Mouse (Mus musculus) layer of hippocampus, postnatal 36 days (tissue): ENCODE results near the gene Prmt6. TPM values are rescaled to one million over a fixed set of nuclear protein-coding genes. Genes with fewer than 3 reads are reported as not detected.

Source experiments
- DNase-seq, 2 experiments: peaks; one replicate each; pipeline ENCODE4 v3.0.0; 2022
- total RNA-seq, 2 experiments: library from RNA; stranded (reverse); gene quantifications; 2 replicates each; pipeline ENCODE4 v1.2.3; 2021

Prmt6 gene
- total RNA-seq = 10 to 100 TPM; 14.8 to 16.7 TPM

DNA sequence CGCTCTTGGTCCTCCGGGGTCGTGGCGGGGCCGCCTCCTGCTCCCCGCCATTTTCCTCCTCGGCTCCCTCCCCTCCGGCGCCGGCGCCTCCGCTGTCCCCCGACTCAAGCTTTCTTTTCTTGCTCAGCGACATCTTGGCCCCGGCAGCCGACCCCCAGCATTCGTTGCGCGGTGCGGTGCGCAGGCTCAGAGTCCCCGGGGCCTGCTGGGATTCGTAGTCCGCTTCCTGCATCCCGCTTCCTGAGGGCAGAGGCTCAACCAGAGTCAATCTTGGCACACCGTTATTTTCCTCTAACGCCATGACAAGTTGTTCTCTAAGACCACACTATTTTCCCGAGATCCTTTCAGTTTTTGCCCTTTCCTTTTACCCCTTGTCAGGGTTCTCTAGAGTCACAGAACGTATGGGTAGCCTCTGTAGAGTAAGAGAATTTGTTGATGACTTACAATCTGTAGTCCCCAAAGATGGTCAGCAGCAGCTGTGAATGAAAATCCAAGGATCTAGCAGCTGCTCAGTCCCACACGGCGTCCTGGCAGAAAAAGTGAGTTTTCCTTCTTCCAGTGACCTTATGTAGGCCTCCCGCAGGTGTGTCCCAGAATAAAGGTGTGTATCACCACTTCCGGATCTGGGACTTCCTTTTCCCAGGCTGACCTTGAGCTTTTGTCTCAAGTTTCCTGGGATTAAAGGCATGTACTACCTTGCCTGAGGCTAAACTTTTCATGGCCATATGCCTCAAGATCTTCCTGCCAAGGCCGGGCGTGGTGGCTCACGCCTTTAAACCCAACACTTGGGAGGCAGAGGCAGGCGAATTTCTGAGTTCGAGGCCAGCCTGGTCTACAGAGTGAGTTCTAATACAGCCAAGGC lies at the start of gene Prmt6:
Gene Prmt6 (minus strand): TSS at position 160 of the 862 bp plus-strand sequence.
- peak; percentile 90 to 92 for DNase-seq

DNA sequence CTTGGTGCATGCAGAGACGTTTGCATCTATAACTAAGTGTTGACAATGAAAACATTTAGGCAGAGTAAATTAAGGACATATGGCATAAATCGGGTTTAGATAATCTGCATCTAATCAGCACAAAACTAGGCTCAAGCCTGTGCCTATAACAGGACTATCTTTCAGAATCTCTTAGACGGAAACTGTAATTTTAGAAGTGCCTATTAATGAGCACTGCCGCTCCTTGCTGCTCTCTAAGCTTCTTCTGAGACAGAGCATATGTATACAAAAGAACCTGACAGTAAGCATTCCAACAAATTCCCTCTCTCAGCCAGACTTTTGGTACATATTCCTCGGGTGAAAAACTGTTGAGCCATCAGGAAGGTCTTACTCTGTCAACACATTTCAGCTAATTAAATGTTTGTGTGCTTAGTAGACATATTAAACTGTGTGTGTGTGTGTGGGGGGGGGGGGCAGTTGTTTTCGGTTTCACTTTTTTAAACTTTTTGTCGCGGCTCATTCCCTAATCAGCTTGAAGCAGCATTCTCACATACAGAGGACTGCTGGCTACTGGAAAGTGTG lies 39.8 kb upstream of the Prmt6 start:
- DNase-seq = no peak

DNA sequence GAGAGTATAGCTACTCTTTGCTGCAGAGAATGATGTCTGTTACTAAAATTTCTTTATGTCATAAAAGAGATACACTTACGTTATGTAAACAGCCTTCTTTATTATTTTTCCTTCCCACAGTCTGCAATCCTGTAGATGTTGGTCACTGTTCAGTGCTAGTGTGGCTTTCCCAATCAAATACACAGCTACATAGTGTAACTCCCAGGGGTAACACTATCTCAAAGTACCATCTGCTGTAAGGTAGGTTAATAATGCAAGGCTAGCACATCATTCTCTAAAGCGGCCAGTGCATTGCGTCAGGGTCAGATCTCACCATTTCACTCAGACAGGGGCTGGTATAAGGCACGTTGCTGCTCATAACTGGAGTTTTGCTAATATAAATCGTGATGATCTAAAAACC lies 31.9 kb upstream of the Prmt6 start:
- DNase-seq = no peak

DNA sequence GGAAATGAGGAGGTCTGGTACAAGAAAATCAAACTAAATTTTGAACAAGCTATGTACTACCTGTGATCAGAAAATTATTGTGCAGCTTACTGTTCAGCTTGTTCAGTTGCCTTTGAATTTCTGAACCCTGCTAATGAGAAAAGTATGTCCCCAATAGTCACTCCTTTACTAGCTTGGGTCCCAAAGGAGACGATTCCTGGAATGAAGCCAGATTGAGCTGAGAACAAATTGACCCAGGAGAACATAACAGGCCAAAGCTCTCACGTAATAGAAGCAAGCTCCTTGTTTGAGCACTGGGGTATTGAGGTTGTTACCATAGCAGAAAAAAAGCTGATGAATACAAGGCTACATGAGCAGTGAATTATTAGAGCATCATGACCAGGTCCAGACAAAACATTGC lies 17.0 kb upstream of the Prmt6 start:
- DNase-seq = no peak

DNA sequence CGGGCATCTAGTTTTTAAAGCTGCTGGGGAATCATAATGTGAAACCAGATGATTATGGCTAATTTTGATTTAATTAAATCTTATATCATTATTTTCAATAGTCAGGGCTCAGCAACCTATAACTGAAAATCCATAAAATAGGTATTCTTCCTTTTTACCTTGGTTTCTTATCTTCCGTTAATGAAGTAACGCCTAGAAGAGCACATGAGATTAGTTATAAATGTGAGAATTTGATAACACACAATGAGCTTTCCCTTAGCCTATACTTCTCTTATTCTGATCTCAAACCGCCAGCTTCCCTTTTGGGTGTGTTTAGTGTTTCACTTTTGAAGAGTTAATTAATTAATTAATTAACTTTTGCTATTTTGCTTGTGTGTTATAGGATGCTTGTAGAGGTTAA lies 2.3 kb upstream of the Prmt6 start:
- no peak for DNase-seq

DNA sequence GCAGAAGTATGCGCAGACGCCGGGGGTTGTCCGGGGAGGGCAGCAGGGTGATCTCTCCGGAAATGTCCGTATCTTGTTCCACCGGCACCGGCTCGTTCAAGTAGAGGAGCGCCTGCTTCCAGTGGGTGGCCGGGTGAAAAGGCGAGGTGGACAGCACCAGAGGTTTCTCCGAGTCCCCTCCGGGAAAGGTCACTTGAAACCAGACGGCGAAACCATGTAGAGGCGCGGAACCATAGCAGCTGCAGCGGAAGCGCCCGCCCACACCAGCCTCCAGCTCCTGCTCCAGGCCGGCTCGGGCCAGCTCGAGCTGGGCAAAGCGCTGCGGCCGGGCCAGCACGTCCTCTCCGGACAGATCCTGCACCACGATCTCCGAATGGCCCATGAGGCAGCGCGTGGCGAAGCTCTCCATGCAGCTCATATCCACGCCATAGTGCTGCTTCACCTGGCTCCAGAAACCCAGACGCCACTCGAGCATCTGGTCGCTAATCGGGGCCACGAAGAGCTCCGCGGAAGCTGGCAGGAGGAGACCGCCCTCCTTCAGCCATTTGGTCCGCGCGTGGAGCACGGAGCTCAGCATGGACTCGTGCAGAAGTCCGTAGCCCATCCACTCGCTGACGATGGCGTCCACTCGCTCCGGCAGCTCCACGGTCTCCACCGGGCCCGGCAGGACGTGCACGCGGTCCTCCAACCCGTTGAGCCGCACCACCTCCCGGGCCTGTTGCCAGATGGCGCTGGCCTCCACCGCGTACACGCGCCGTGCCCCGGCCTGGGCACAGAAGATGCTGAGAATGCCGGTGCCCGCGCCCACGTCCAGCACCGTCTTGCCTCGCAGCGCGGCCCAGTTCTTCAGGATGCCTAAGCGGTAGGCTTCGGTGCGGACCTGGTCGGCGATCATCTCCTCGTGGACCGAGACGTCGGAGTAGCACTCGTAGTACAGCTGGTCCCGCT lies 633 bp downstream of the Prmt6 start:
- DNase-seq = peak; percentile 81

DNA sequence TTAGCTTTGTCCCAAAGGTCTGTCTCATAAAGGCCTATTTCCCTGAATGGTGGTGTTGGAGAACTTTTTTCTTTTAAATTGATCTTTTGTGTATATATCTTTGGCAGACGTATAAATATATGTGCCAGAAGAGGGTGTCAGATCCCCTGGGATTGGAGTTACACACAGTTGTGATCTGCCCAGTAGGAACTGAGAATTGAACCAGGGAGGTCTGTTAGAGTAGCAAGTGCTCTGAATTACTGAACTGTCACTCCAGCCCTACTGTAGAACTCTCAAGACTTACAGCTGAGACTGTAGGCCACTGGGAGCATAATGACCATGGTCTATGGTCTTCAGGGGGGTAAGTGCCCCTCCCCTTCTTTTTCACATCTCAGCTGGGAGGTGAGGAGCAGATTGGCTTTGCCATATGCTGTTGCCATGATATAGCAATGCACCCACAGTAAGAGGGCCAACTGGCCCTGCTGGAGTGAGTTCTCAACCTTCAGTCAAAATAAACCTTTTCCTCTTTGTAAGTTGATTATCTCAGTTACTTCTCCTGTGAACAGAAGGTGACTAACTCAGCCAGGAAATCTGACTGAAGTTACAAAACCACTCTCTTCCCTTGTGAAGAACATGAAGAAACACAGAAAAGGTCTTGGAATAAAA lies 13.9 kb downstream of the Prmt6 start:
- no peak for DNase-seq

Other genes starting within 250 kb of the Prmt6 start
- gene Ntng1, start 107.0 kb downstream of the Prmt6 start, total RNA-seq = 10 to 100 TPM; 30.6 to 30.7 TPM